Mouse (Mus musculus) forebrain, embryonic 15.5 days (tissue): ENCODE data around the gene Irf2bp1. TPM values are rescaled to one million over a fixed set of nuclear protein-coding genes. Genes with fewer than 3 reads are reported as not detected.

Experiments used
- ATAC-seq: fragments of 200-750 bp; cut with Nextera tagmentation; replicated peaks from 2 replicates; pipeline ENCODE4 v1.8.0; 2017; ENCODE audit warnings: mild to moderate bottlenecking, moderate TSS enrichment, moderate library complexity
- H3K27ac ChIP-seq: fragments of 300-500 bp; sonication (generic); replicated peaks from 2 replicates; pipeline ENCODE4 v1.5.1; 2015; ENCODE audit warnings: mild to moderate bottlenecking, inconsistent platforms
- H3K27me3 ChIP-seq: fragments of 300-500 bp; sonication (generic); 2 replicates; pipeline ENCODE4 v1.6.1; 2015; ENCODE audit warnings: inconsistent platforms
- H3K36me3 ChIP-seq: fragments of 300-500 bp; sonication (generic); 2 replicates; pipeline ENCODE4 v1.6.1; 2015; ENCODE audit warnings: mild to moderate bottlenecking, inconsistent platforms
- H3K4me1 ChIP-seq: fragments of 300-500 bp; sonication (generic); 2 replicates; pipeline ENCODE4 v1.6.1; 2015; ENCODE audit warnings: inconsistent platforms
- H3K4me2 ChIP-seq: fragments of 300-500 bp; sonication (generic); replicated peaks from 2 replicates; pipeline ENCODE4 v1.6.1; 2015; ENCODE audit warnings: mild to moderate bottlenecking, inconsistent platforms
- H3K4me3 ChIP-seq: fragments of 300-500 bp; sonication (generic); 2 replicates; pipeline ENCODE4 v1.5.1; 2015; ENCODE audit warnings: mild to moderate bottlenecking, inconsistent platforms
- H3K9ac ChIP-seq: fragments of 300-500 bp; sonication (generic); replicated peaks from 2 replicates; pipeline ENCODE4 v1.6.1; 2015; ENCODE audit warnings: mild to moderate bottlenecking, inconsistent platforms
- H3K9me3 ChIP-seq: fragments of 300-500 bp; sonication (generic); 2 replicates; pipeline ENCODE4 v1.6.1; 2016; ENCODE audit warnings: inconsistent platforms
- WGBS: fragments of 180-500 bp; shearing (Covaris S2); methylation state at CpG from one replicate; pipeline ENCODE4 v1.1.7; 2015; ENCODE audit warnings: mixed read lengths; 5-methylcytosine and 5-hydroxymethylcytosine counted together
- polyA plus RNA-seq: library from polyadenylated mRNA; unstranded; fragments of >200 nt; fragmentation: Nextera tagmentation; extraction: Ambion mirVana; gene quantifications from 2 replicates; pipeline ENCODE4 v1.2.1, GENCODE M21; 2015

Gene Irf2bp1
- polyA plus RNA-seq, 1 experiment from 2014 or later: 36.7 TPM

- Histone ChIP-seq H3K4me3 (no peak overlapping the region), H3K4me2 (no peak overlapping the region), H3K9ac (no peak overlapping the region), H3K4me1 (peaks cover 11% of the 10 kb centered on the region), H3K27ac (no peak overlapping the region), H3K27me3 (no peaks in the 10 kb centered on the region), H3K9me3 (no peaks in the 10 kb centered on the region), H3K36me3 (no peaks in the 10 kb centered on the region)
- ATAC-seq: no peak
- 70% methylated on average over 15 of the region's 15 CpGs for WGBS
Observed at GRCm38 (mm10) chr7:19014452-19014851, 10.6 kb downstream of the Irf2bp1 start.

GRCm38 (mm10) chr7:19016042-19016441 is 12.2 kb downstream of the Irf2bp1 start:
- H3K27me3 ChIP-seq: peaks cover 11% of the 10 kb centered on the region; the same call in 1 of the 2 replicates
- no peaks in the 10 kb centered on the region for H3K9me3 ChIP-seq
- H3K4me3 ChIP-seq: no peak overlapping the region
- no peaks in the 10 kb centered on the region for H3K36me3 ChIP-seq
- no peak overlapping the region for H3K27ac ChIP-seq
- WGBS: 92% methylated on average over 4 of the region's 4 CpGs
- no peak overlapping the region for H3K4me2 ChIP-seq
- no peak overlapping the region for H3K9ac ChIP-seq
- H3K4me1 ChIP-seq: peaks cover 11% of the 10 kb centered on the region
- no peak for ATAC-seq

GRCm38 (mm10) chr7:19017909-19018308 is 14.1 kb downstream of the Irf2bp1 start:
- WGBS: 88% methylated on average over 7 of the region's 7 CpGs
- H3K4me1 ChIP-seq: no peaks in the 10 kb centered on the region
- ATAC-seq: no peak

GRCm38 (mm10) chr7:19021048-19021447 is 17.2 kb downstream of the Irf2bp1 start:
- Histone ChIP-seq H3K9ac (no peak overlapping the region), H3K27ac (no peak overlapping the region), H3K9me3 (no peaks in the 10 kb centered on the region), H3K36me3 (no peaks in the 10 kb centered on the region), H3K4me3 (no peak overlapping the region), H3K4me1 (peaks cover 14% of the 10 kb centered on the region), H3K27me3 (peaks cover 38% of the 10 kb centered on the region), H3K4me2 (no peak overlapping the region)
- 23% methylated on average over 8 of the region's 8 CpGs for WGBS
- no peak for ATAC-seq

More at GRCm38 (mm10) chr7:19017909-19018308, 14.1 kb downstream of the Irf2bp1 start:
- peaks cover 29% of the 10 kb centered on the region for H3K27me3 ChIP-seq
- no peak overlapping the region for H3K9ac ChIP-seq
- no peak overlapping the region for H3K4me2 ChIP-seq
- H3K36me3 ChIP-seq: no peaks in the 10 kb centered on the region
- no peak overlapping the region for H3K27ac ChIP-seq
- H3K4me3 ChIP-seq: no peak overlapping the region
- H3K9me3 ChIP-seq: no peaks in the 10 kb centered on the region

- Histone ChIP-seq H3K27ac (no peak overlapping the region), H3K9me3 (no peaks in the 10 kb centered on the region), H3K4me2 (no peak overlapping the region), H3K4me3 (no peak overlapping the region), H3K9ac (no peak overlapping the region), H3K4me1 (peaks cover 23% of the 10 kb centered on the region), H3K27me3 (peaks cover 38% of the 10 kb centered on the region), H3K36me3 (no peaks in the 10 kb centered on the region)
- WGBS: 66% methylated on average over 18 of the region's 18 CpGs
- ATAC-seq: no peak
Observed at GRCm38 (mm10) chr7:19022189-19022958, 18.5 kb downstream of the Irf2bp1 start.

- WGBS: 1% methylated on average over 30 of the region's 30 CpGs
- peak; percentile 26 for ATAC-seq
- Histone ChIP-seq H3K27ac (peak within 1 kb of the TSS; percentile 29; the same call in 1 of the 2 replicates), H3K9me3 (no peaks in the 10 kb centered on the region), H3K27me3 (peaks cover 38% of the 10 kb centered on the region), H3K4me3 (peak within 1 kb of the TSS; percentile 82), H3K9ac (peak within 1 kb of the TSS; percentile 92), H3K4me2 (peak within 1 kb of the TSS; percentile 81), H3K4me1 (peaks cover 23% of the 10 kb centered on the region), H3K36me3 (no peaks in the 10 kb centered on the region)
Observed at GRCm38 (mm10) chr7:19023357-19023814, 19.5 kb downstream of the Irf2bp1 start, which contains the start of gene Foxa3. Gene Foxa3 (minus strand): TSS chr7:19023538.

GRCm38 (mm10) chr7:19024096-19024506 is 20.3 kb downstream of the Irf2bp1 start, which contains the start of gene Sympk:
Gene Sympk (plus strand): TSS chr7:19024377.
- Histone ChIP-seq H3K36me3 (peaks cover 4% of the 10 kb centered on the region), H3K27ac (peak within 1 kb of the TSS; percentile 29; the same call in 1 of the 2 replicates), H3K4me3 (peak within 1 kb of the TSS; percentile 82), H3K4me2 (peak within 1 kb of the TSS; percentile 81), H3K9me3 (no peaks in the 10 kb centered on the region), H3K27me3 (peaks cover 38% of the 10 kb centered on the region), H3K4me1 (peaks cover 23% of the 10 kb centered on the region), H3K9ac (peak within 1 kb of the TSS; percentile 92)
- peak; percentile 97 for ATAC-seq
- under 1% methylated on average over 49 of the region's 50 CpGs for WGBS

- ATAC-seq: peak; percentile 65
- peaks cover 38% of the 10 kb centered on the region for H3K27me3 ChIP-seq
- peaks cover 23% of the 10 kb centered on the region for H3K4me1 ChIP-seq
- peak overlapping the region; percentile 29; the same call in 1 of the 2 replicates for H3K27ac ChIP-seq
- no peaks in the 10 kb centered on the region for H3K9me3 ChIP-seq
- H3K9ac ChIP-seq: peak overlapping the region; percentile 92
- peak overlapping the region; percentile 81 for H3K4me2 ChIP-seq
- H3K36me3 ChIP-seq: peaks cover 10% of the 10 kb centered on the region
- peak overlapping the region; percentile 82 for H3K4me3 ChIP-seq
- under 1% methylated on average over 33 of the region's 36 CpGs for WGBS
Observed at GRCm38 (mm10) chr7:19024581-19025255, 20.9 kb downstream of the Irf2bp1 start.

- H3K9me3 ChIP-seq: no peaks in the 10 kb centered on the region
- peaks cover 39% of the 10 kb centered on the region for H3K36me3 ChIP-seq
- H3K4me1 ChIP-seq: peaks cover 23% of the 10 kb centered on the region
- no peak overlapping the region for H3K4me3 ChIP-seq
- no peak overlapping the region for H3K27ac ChIP-seq
- ATAC-seq: no peak
- H3K27me3 ChIP-seq: peaks cover 7% of the 10 kb centered on the region
- no peak overlapping the region for H3K9ac ChIP-seq
- no peak overlapping the region for H3K4me2 ChIP-seq
Observed at GRCm38 (mm10) chr7:19028067-19028466, 24.2 kb downstream of the Irf2bp1 start.

GRCm38 (mm10) chr7:19029084-19029653 is 25.3 kb downstream of the Irf2bp1 start:
- no peaks in the 10 kb centered on the region for H3K27me3 ChIP-seq
- WGBS: 58% methylated on average over 6 of the region's 6 CpGs
- H3K4me2 ChIP-seq: no peak overlapping the region
- no peak overlapping the region for H3K4me3 ChIP-seq
- ATAC-seq: peak; percentile 14; the same call in 1 of the 2 replicates
- peaks cover 46% of the 10 kb centered on the region for H3K36me3 ChIP-seq
- no peak overlapping the region for H3K9ac ChIP-seq
- H3K27ac ChIP-seq: no peak overlapping the region
- H3K4me1 ChIP-seq: peaks cover 23% of the 10 kb centered on the region
- no peaks in the 10 kb centered on the region for H3K9me3 ChIP-seq

GRCm38 (mm10) chr7:19031641-19032040 is 27.8 kb downstream of the Irf2bp1 start:
- Histone ChIP-seq H3K27me3 (no peaks in the 10 kb centered on the region), H3K9me3 (no peaks in the 10 kb centered on the region), H3K4me3 (no peak overlapping the region), H3K36me3 (peaks cover 68% of the 10 kb centered on the region), H3K4me1 (0 out of 2 replicates have a peak, but pooled peaks cover 4% of the 10 kb centered on the region), H3K4me2 (no peak overlapping the region), H3K27ac (no peak overlapping the region), H3K9ac (no peak overlapping the region)
- WGBS: 71% methylated on average over 4 of the region's 4 CpGs
- no peak for ATAC-seq

- H3K9ac ChIP-seq: no peak overlapping the region
- peaks cover 99% of the 10 kb centered on the region for H3K36me3 ChIP-seq
- no peaks in the 10 kb centered on the region for H3K9me3 ChIP-seq
- no peaks in the 10 kb centered on the region for H3K27me3 ChIP-seq
- no peak for ATAC-seq
- WGBS: 98% methylated on average over 6 of the region's 6 CpGs
- H3K27ac ChIP-seq: no peak overlapping the region
- H3K4me3 ChIP-seq: no peak overlapping the region
- no peak overlapping the region for H3K4me2 ChIP-seq
- no peaks in the 10 kb centered on the region for H3K4me1 ChIP-seq
Observed at GRCm38 (mm10) chr7:19044616-19045015, 40.8 kb downstream of the Irf2bp1 start.
